Mouse (Mus musculus) liver, embryonic 14.5 days (tissue): ENCODE results near the gene Cd93.

Experiments
- CTCF ChIP-seq: IDR thresholded peaks from 2 replicates; pipeline ENCODE4 v1.5.1; 2016; ENCODE audit warnings: antibody characterized with exemption, low read depth, control low read depth
- EP300 ChIP-seq: IDR thresholded peaks from 2 replicates; pipeline ENCODE4 v1.6.1; 2016; ENCODE audit warnings: antibody characterized with exemption, low read depth

- no peak for TF ChIP-seq CTCF
- TF ChIP-seq EP300 = no peak
Measured at GRCm38 (mm10) chr2:148436285-148436684, 7.1 kb downstream of the Cd93 start.
